Mouse (Mus musculus): ENCODE measurements around the gene Wfikkn1. TPM values are rescaled to one million over a fixed set of nuclear protein-coding genes. Genes with fewer than 3 reads are reported as not detected.
A peak's percentile ranks its signal among the peaks of the same experiment; 100 is the strongest.

Gene Wfikkn1
- polyA plus RNA-seq, 1 experiment from 2014 or later, result 1.1 TPM

DNA sequence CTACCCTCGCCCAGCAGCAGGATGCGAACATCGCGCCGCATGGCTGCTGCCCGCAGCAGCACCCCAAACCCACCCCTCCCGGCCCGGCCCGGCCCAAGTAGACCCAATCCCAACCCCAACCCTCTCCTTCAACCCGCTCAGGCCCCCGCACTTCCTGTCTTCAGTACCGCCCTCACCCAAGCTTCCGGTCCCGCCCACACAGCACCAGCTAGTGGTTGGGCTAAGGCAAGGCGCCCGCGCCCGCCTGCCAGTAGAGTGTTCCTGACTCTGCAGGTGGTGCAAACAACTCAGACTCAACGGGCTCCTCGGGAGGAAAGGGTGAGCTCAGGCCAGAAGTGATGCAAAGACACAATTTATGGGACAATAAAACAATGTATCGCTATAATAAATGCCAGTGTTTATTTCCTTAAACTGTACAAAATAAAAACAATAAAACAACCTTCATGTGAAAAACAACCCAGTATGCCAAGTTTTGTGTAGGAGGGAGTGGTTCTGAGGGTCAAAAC is 36.2 kb downstream of the Wfikkn1 start, which contains the start of gene Rhot2:
TSS of gene Rhot2 (minus strand) at position 456 of the 506 bp plus-strand sequence.
- DNase-seq (ENCODE audit: low spot score, missing footprints) (peak; percentile 99), ATAC-seq (ENCODE audit: low FRiP score) (peak; percentile 96)
- no peak within 1 kb of the TSS; the same call in 1 of the 2 replicates for H3K27ac ChIP-seq (ENCODE audit: low read depth, low read length)

DNA sequence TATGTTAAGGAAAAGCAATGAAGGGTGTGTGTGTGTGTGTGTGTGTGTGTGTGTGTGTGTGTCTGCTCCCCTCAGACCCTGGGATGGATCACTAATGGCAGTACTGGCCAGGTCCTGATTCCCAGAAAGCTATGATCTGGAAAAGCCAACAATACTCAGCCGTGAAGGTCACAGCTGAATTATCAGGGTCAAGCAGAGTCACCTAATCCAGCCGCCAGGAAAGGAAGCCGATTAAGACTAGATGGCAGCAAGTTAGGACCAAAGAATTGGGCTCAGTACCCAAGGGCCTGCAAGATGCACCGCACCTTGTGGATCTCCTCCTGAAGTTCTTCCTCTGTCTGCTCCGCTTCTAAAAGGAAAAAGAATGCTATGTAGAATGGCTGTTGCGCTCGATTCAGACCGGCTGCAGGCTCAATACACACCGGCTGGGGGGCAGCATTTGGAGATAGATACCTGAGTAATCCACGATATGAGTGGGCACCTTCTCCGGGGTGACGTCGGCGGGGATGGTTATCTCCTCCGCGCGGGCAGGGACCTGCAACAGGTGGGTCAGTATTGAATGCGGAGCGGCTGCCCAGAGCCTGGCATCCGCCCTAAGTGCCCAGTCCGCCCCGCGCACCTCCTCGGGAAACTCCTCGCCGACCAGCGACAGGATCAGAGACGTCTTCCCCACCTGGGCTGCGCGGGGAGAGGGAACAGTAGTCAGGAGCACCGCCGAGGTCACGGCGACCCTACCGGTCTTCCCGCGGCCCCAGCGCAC is 36.8 kb downstream of the Wfikkn1 start:
- DNase-seq (ENCODE audit: low spot score, missing footprints), result no peak
- no peaks in the 10 kb centered on the region for H3K9me3 ChIP-seq (ENCODE audit: control insufficient read depth, low read length)
- peak overlapping the region; percentile 89 for H3K9ac ChIP-seq (ENCODE audit: low read length)
- H3K4me3 ChIP-seq (ENCODE audit: low read depth, low read length), result peak overlapping the region; percentile 90
- no peak overlapping the region; the same call in 1 of the 2 replicates for H3K27ac ChIP-seq (ENCODE audit: low read depth, low read length)
- no peaks in the 10 kb centered on the region for H3K27me3 ChIP-seq (ENCODE audit: control insufficient read depth, insufficient read depth, low read length)
- 5% methylated on average over 33 of the region's 38 CpGs for WGBS
- peaks cover 26% of the 10 kb centered on the region for H3K36me3 ChIP-seq (ENCODE audit: control insufficient read depth, insufficient read depth, low read length)
- ATAC-seq (ENCODE audit: low FRiP score), result peak; percentile 45; the same call in 1 of the 2 replicates
- peak overlapping the region; percentile 94 for H3K4me2 ChIP-seq
- peaks cover 8% of the 10 kb centered on the region for H3K4me1 ChIP-seq (ENCODE audit: control insufficient read depth, insufficient read depth, low read length)

More for the DNA sequence above, 36.2 kb downstream of the Wfikkn1 start, which contains the start of gene Rhot2:
- no peaks in the 10 kb centered on the region for H3K9me3 ChIP-seq (ENCODE audit: control insufficient read depth, low read length)
- H3K9ac ChIP-seq (ENCODE audit: low read length), result peak within 1 kb of the TSS; percentile 89
- H3K4me3 ChIP-seq (ENCODE audit: low read depth, low read length), result peak within 1 kb of the TSS; percentile 90
- WGBS, result 1% methylated on average over 21 of the region's 21 CpGs
- H3K4me1 ChIP-seq (ENCODE audit: control insufficient read depth, insufficient read depth, low read length), result peaks cover 8% of the 10 kb centered on the region
- peaks cover 23% of the 10 kb centered on the region for H3K36me3 ChIP-seq (ENCODE audit: control insufficient read depth, insufficient read depth, low read length)
- no peaks in the 10 kb centered on the region for H3K27me3 ChIP-seq (ENCODE audit: control insufficient read depth, insufficient read depth, low read length)
- peak within 1 kb of the TSS; percentile 94 for H3K4me2 ChIP-seq

DNA sequence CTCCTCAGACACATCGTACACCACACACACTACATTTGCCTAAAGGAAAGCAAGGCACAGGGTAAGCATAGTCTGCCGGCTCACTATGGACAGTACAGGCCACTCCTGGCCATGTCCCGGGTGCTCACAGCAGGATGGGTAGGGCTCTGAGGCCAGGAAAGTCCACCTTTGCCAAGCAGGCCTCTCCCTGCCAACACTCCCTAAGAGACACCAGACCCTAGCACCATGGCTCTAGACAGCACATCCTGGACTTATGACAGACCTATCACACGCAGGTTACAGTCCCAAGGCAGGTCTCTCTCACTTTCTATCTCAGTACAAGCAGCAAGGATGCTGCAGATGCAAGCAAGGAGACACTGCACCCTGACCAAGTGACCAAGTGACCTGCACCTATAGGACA is 37.5 kb downstream of the Wfikkn1 start:
- Histone ChIP-seq H3K4me1 (ENCODE audit: control insufficient read depth, insufficient read depth, low read length) (peaks cover 8% of the 10 kb centered on the region), H3K4me3 (ENCODE audit: low read depth, low read length) (peak overlapping the region; percentile 90; the same call in 1 of the 2 replicates), H3K27ac (ENCODE audit: low read depth, low read length) (no peak overlapping the region), H3K36me3 (ENCODE audit: control insufficient read depth, insufficient read depth, low read length) (peaks cover 27% of the 10 kb centered on the region), H3K9me3 (ENCODE audit: control insufficient read depth, low read length) (no peaks in the 10 kb centered on the region), H3K9ac (ENCODE audit: low read length) (peak overlapping the region; percentile 89; the same call in 1 of the 2 replicates), H3K4me2 (peak overlapping the region; percentile 94), H3K27me3 (ENCODE audit: control insufficient read depth, insufficient read depth, low read length) (no peaks in the 10 kb centered on the region)
- ATAC-seq (ENCODE audit: low FRiP score) (no peak), DNase-seq (ENCODE audit: low spot score, missing footprints) (no peak)
- 97% methylated on average over 4 of the region's 4 CpGs for WGBS

- H3K27ac ChIP-seq (ENCODE audit: low read depth, low read length), result no peak overlapping the region
- no peak overlapping the region for H3K4me2 ChIP-seq
- H3K36me3 ChIP-seq (ENCODE audit: control insufficient read depth, insufficient read depth, low read length), result peaks cover 27% of the 10 kb centered on the region
- H3K9ac ChIP-seq (ENCODE audit: low read length), result no peak overlapping the region
- no peak for DNase-seq (ENCODE audit: low spot score, missing footprints)
- no peak overlapping the region for H3K4me3 ChIP-seq (ENCODE audit: low read depth, low read length)
- H3K27me3 ChIP-seq (ENCODE audit: control insufficient read depth, insufficient read depth, low read length), result no peaks in the 10 kb centered on the region
- 85% methylated on average over 3 of the region's 3 CpGs for WGBS
- H3K4me1 ChIP-seq (ENCODE audit: control insufficient read depth, insufficient read depth, low read length), result peaks cover 12% of the 10 kb centered on the region
- ATAC-seq (ENCODE audit: low FRiP score), result no peak
- no peaks in the 10 kb centered on the region for H3K9me3 ChIP-seq (ENCODE audit: control insufficient read depth, low read length)
Observed at GRCm38 (mm10) chr17:25842509-25842908, 38.1 kb downstream of the Wfikkn1 start.

- no peak within 1 kb of the TSS for H3K27ac ChIP-seq (ENCODE audit: low read depth, low read length)
- no peak for DNase-seq (ENCODE audit: low spot score, missing footprints)
- peaks cover 27% of the 10 kb centered on the region for H3K36me3 ChIP-seq (ENCODE audit: control insufficient read depth, insufficient read depth, low read length)
- peaks cover 24% of the 10 kb centered on the region for H3K4me1 ChIP-seq (ENCODE audit: control insufficient read depth, insufficient read depth, low read length)
- no peaks in the 10 kb centered on the region for H3K9me3 ChIP-seq (ENCODE audit: control insufficient read depth, low read length)
- H3K9ac ChIP-seq (ENCODE audit: low read length), result no peak within 1 kb of the TSS
- no peaks in the 10 kb centered on the region for H3K27me3 ChIP-seq (ENCODE audit: control insufficient read depth, insufficient read depth, low read length)
- H3K4me2 ChIP-seq, result no peak within 1 kb of the TSS
- WGBS, result 95% methylated on average over 22 of the region's 22 CpGs
- no peak within 1 kb of the TSS for H3K4me3 ChIP-seq (ENCODE audit: low read depth, low read length)
- no peak for ATAC-seq (ENCODE audit: low FRiP score)
Observed at GRCm38 (mm10) chr17:25841117-25841880, 39.4 kb downstream of the Wfikkn1 start, which contains the start of gene Gm20683. Gene Gm20683 (minus strand): TSS chr17:25841763.

DNA sequence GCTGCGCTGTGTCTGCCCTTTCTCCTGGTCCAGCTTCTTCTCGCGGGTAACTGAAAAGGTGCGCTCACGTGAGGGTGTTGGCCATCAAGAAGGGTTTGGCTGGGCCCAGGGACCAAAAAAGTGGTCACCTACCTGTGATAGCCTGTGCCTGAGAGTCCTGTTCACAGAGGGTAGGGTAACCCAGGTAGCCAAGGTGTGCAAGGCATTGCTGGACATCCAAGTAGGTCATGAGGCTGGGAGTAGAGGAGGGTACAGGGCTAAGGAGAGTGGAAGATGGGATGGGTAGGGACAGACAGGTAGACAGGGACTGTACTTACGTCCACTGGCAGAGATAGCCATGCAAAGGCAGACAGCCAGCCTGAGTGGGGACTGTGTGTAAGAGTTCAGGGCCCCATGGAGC is 40.1 kb downstream of the Wfikkn1 start:
- Histone ChIP-seq H3K27ac (ENCODE audit: low read depth, low read length) (no peak overlapping the region), H3K9ac (ENCODE audit: low read length) (no peak overlapping the region), H3K27me3 (ENCODE audit: control insufficient read depth, insufficient read depth, low read length) (no peaks in the 10 kb centered on the region), H3K36me3 (ENCODE audit: control insufficient read depth, insufficient read depth, low read length) (peaks cover 27% of the 10 kb centered on the region), H3K9me3 (ENCODE audit: control insufficient read depth, low read length) (no peaks in the 10 kb centered on the region), H3K4me2 (no peak overlapping the region), H3K4me1 (ENCODE audit: control insufficient read depth, insufficient read depth, low read length) (peaks cover 30% of the 10 kb centered on the region), H3K4me3 (ENCODE audit: low read depth, low read length) (no peak overlapping the region)
- DNase-seq (ENCODE audit: low spot score, missing footprints), result no peak
- 92% methylated on average over 6 of the region's 6 CpGs for WGBS
- ATAC-seq (ENCODE audit: low FRiP score), result no peak

- Histone ChIP-seq H3K9ac (ENCODE audit: low read length) (no peak overlapping the region), H3K27ac (ENCODE audit: low read depth, low read length) (no peak overlapping the region), H3K4me2 (no peak overlapping the region), H3K9me3 (ENCODE audit: control insufficient read depth, low read length) (no peaks in the 10 kb centered on the region), H3K4me3 (ENCODE audit: low read depth, low read length) (no peak overlapping the region), H3K36me3 (ENCODE audit: control insufficient read depth, insufficient read depth, low read length) (peaks cover 25% of the 10 kb centered on the region), H3K27me3 (ENCODE audit: control insufficient read depth, insufficient read depth, low read length) (no peaks in the 10 kb centered on the region; the same call in 1 of the 2 replicates), H3K4me1 (ENCODE audit: control insufficient read depth, insufficient read depth, low read length) (peaks cover 36% of the 10 kb centered on the region)
- 89% methylated on average over 14 of the region's 14 CpGs for WGBS
- DNase-seq (ENCODE audit: low spot score, missing footprints), result no peak
- no peak for ATAC-seq (ENCODE audit: low FRiP score)
Observed at GRCm38 (mm10) chr17:25839455-25840235, 41.0 kb downstream of the Wfikkn1 start.

GRCm38 (mm10) chr17:25838904-25839303 is 41.8 kb downstream of the Wfikkn1 start:
- Histone ChIP-seq H3K9ac (ENCODE audit: low read length) (no peak overlapping the region), H3K9me3 (ENCODE audit: control insufficient read depth, low read length) (no peaks in the 10 kb centered on the region), H3K4me3 (ENCODE audit: low read depth, low read length) (no peak overlapping the region), H3K27ac (ENCODE audit: low read depth, low read length) (no peak overlapping the region), H3K27me3 (ENCODE audit: control insufficient read depth, insufficient read depth, low read length) (no peaks in the 10 kb centered on the region; the same call in 1 of the 2 replicates), H3K36me3 (ENCODE audit: control insufficient read depth, insufficient read depth, low read length) (peaks cover 25% of the 10 kb centered on the region), H3K4me1 (ENCODE audit: control insufficient read depth, insufficient read depth, low read length) (peaks cover 43% of the 10 kb centered on the region), H3K4me2 (no peak overlapping the region)
- WGBS, result 88% methylated on average over 4 of the region's 4 CpGs
- no peak for ATAC-seq (ENCODE audit: low FRiP score)
- no peak for DNase-seq (ENCODE audit: low spot score, missing footprints)
